Mouse (Mus musculus): Measurements from ENCODE around the gene Gm49380. TPM values are rescaled to one million over a fixed set of nuclear protein-coding genes. Genes with fewer than 3 reads are reported as not detected.

The Gm49380 gene
- polyA plus RNA-seq, 1 experiment from 2014 or later, result 0.11 TPM

DNA sequence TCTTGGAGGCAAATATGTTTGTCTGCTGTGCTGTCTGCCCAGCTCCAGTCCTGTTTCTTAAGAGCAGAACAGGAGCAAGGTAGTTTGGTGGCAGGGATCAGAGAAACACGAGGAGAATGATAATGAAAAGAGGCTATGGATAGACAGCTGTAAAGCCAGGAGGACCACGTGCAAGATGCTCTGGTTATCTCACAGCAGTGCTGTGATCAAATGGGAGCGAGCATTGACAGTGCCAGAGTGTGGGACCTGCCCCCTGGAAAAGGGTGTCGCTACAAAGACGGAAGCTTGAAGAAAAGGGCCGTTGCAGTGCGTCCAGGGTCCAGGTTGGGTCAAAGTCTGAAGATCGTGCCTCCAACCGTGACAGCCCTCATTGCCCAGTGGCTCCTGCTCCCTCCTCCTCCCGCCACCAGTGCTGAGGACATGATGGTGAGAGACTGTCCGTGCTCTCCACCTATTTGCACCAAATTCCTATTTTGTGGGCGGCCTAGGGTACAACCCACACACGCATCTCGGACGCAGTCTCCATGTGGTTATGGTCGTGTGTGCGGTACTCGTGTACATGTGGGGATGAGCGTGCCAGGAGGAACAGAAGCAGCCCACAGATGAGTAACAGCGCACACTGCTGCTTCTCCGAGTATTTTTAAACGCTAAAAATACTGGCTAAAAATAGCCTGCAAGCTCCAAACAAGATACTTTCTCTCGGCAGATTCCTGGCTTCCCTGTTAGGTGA lies 29.7 kb downstream of the Gm49380 start:
- Histone ChIP-seq H3K9ac (replicated peaks; ENCODE audit: low read length) (no peak overlapping the region), H3K27ac (replicated peaks; ENCODE audit: low read depth, low read length) (no peak overlapping the region), H3K4me1 (ENCODE audit: control insufficient read depth, insufficient read depth, low read length) (peaks cover 13% of the 10 kb centered on the region), H3K36me3 (ENCODE audit: control insufficient read depth, insufficient read depth, low read length) (no peaks in the 10 kb centered on the region), H3K9me3 (ENCODE audit: control insufficient read depth, low read length) (no peaks in the 10 kb centered on the region), H3K4me3 (replicated peaks; ENCODE audit: low read depth, low read length) (peak overlapping the region; percentile 50; the same call in 1 of the 2 replicates), H3K27me3 (ENCODE audit: control insufficient read depth, insufficient read depth, low read length) (peaks cover 26% of the 10 kb centered on the region), H3K4me2 (ENCODE audit: low read length) (peak overlapping the region; percentile 99)
- DNase-seq, result peak; percentile 48
- 7% methylated on average over 23 of the region's 23 CpGs for WGBS
- ATAC-seq (ENCODE audit: low FRiP score, low TSS enrichment), result no peak

DNA sequence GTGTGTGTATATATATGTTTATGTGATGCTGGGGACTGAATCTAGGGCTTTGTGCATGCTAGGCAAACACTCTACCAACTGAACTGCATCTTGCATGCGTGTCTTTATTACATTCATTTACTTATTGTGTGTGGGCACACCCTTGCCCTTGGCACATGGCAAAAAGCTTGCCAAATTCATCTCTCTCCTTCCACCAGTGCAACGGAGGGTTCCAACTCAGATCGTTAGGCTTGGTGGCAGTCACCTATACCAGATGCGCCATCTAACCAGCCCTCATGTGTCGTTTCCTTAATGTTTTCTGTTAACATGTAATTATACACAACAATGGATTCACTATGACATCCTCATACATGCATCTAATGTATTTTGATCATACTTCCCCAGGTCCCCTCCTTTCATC lies 31.0 kb downstream of the Gm49380 start:
- Histone ChIP-seq H3K36me3 (ENCODE audit: control insufficient read depth, insufficient read depth, low read length) (no peaks in the 10 kb centered on the region), H3K4me2 (ENCODE audit: low read length) (no peak overlapping the region), H3K4me3 (replicated peaks; ENCODE audit: low read depth, low read length) (no peak overlapping the region), H3K4me1 (ENCODE audit: control insufficient read depth, insufficient read depth, low read length) (peaks cover 14% of the 10 kb centered on the region), H3K27me3 (ENCODE audit: control insufficient read depth, insufficient read depth, low read length) (peaks cover 26% of the 10 kb centered on the region), H3K9me3 (ENCODE audit: control insufficient read depth, low read length) (no peaks in the 10 kb centered on the region), H3K9ac (replicated peaks; ENCODE audit: low read length) (no peak overlapping the region), H3K27ac (replicated peaks; ENCODE audit: low read depth, low read length) (no peak overlapping the region)
- no peak for DNase-seq
- 95% methylated on average over 5 of the region's 5 CpGs for WGBS
- no peak for ATAC-seq (ENCODE audit: low FRiP score, low TSS enrichment)

DNA sequence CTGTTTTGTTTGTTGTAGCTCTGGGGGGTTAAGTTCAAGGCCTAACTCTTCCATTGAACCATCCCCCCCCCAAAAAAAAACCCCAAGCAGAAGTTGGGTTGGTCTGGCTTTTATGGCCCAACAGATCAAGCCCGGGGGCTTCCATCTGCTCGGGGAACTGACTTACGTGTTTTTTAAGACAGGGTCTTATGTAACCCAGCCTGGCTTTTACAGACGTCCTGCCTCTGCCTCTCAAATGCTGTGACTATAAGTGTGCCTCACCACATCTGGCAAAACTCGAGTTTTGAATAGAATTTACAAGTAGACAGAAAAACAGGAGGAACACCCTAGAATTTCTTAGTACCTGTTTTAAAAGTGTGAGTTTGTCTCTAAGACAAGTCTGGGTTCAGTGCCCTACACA lies 31.7 kb downstream of the Gm49380 start:
- Histone ChIP-seq H3K9me3 (ENCODE audit: control insufficient read depth, low read length) (no peaks in the 10 kb centered on the region), H3K4me2 (ENCODE audit: low read length) (no peak overlapping the region), H3K9ac (replicated peaks; ENCODE audit: low read length) (no peak overlapping the region), H3K4me3 (replicated peaks; ENCODE audit: low read depth, low read length) (no peak overlapping the region), H3K27me3 (ENCODE audit: control insufficient read depth, insufficient read depth, low read length) (peaks cover 25% of the 10 kb centered on the region), H3K27ac (replicated peaks; ENCODE audit: low read depth, low read length) (no peak overlapping the region), H3K4me1 (ENCODE audit: control insufficient read depth, insufficient read depth, low read length) (peaks cover 14% of the 10 kb centered on the region), H3K36me3 (ENCODE audit: control insufficient read depth, insufficient read depth, low read length) (no peaks in the 10 kb centered on the region)
- no peak for DNase-seq
- WGBS, result 71% methylated on average over 5 of the region's 5 CpGs
- ATAC-seq (ENCODE audit: low FRiP score, low TSS enrichment), result no peak

DNA sequence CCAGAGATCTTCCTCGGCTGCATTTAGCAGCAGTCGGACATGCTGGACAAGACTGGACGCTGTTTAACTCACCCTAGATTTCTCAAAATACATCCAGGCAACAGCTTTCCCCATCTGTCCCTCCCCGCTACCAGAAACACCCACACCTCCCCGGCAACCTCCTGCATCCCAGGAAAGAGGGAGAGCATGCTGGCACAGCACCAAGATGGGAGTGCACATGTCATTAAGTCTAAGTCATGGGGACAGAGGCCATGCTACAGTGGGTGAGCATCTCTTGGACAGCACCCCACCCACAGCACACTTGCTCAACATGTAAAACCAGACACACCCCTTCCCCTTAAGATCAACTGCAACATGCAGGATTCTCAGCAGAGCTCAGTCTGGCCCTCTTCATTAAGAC lies 32.3 kb downstream of the Gm49380 start:
- Histone ChIP-seq H3K9ac (replicated peaks; ENCODE audit: low read length) (no peak overlapping the region), H3K4me1 (ENCODE audit: control insufficient read depth, insufficient read depth, low read length) (peaks cover 14% of the 10 kb centered on the region), H3K27me3 (ENCODE audit: control insufficient read depth, insufficient read depth, low read length) (peaks cover 19% of the 10 kb centered on the region), H3K27ac (replicated peaks; ENCODE audit: low read depth, low read length) (no peak overlapping the region), H3K36me3 (ENCODE audit: control insufficient read depth, insufficient read depth, low read length) (no peaks in the 10 kb centered on the region), H3K4me2 (ENCODE audit: low read length) (no peak overlapping the region), H3K4me3 (replicated peaks; ENCODE audit: low read depth, low read length) (no peak overlapping the region), H3K9me3 (ENCODE audit: control insufficient read depth, low read length) (no peaks in the 10 kb centered on the region)
- ATAC-seq (ENCODE audit: low FRiP score, low TSS enrichment), result no peak
- no peak for DNase-seq
- 82% methylated on average over 5 of the region's 5 CpGs for WGBS

DNA sequence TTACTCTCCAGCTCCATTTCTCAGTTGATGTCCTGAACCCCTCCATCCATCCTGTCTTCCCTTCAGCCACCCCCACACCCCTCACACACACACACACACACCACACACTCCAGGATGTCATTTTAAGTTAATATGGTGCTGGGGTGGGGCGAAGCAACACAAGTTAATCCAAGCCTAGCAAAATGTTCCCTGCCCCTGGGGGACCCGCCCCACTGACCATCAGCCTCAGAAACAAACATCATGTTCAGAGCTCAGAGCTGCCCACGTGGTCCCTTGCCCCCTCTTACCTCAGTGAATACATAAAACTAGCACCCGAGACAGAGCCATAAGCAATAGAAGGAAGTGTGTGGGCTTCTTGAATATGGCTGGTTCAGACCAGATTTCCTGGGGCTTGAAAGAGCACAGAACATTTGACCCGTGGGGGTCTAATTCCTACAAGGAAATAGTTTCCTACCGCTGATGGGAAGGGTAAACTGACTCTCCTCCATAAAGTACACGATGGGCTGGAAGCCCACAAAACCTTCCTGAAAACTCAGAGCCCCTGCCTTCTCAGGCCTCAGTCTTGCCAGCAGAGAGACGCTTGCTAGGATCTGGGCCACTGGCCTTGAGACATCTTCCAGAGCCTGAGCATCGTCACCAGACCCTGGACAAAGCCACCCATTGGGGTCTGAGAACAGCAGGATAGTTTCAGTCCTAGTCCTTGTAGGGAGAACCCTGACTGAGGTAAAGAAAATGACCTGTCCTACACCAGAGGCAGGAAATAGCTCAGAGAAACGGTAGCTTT lies 33.1 kb downstream of the Gm49380 start:
- Histone ChIP-seq H3K9ac (replicated peaks; ENCODE audit: low read length) (no peak overlapping the region), H3K9me3 (ENCODE audit: control insufficient read depth, low read length) (no peaks in the 10 kb centered on the region), H3K4me2 (ENCODE audit: low read length) (no peak overlapping the region), H3K4me1 (ENCODE audit: control insufficient read depth, insufficient read depth, low read length) (peaks cover 14% of the 10 kb centered on the region), H3K27me3 (ENCODE audit: control insufficient read depth, insufficient read depth, low read length) (peaks cover 18% of the 10 kb centered on the region), H3K36me3 (ENCODE audit: control insufficient read depth, insufficient read depth, low read length) (no peaks in the 10 kb centered on the region), H3K4me3 (replicated peaks; ENCODE audit: low read depth, low read length) (no peak overlapping the region), H3K27ac (replicated peaks; ENCODE audit: low read depth, low read length) (no peak overlapping the region)
- WGBS, result 79% methylated on average over 10 of the region's 10 CpGs
- ATAC-seq (ENCODE audit: low FRiP score, low TSS enrichment) (no peak), DNase-seq (no peak)

DNA sequence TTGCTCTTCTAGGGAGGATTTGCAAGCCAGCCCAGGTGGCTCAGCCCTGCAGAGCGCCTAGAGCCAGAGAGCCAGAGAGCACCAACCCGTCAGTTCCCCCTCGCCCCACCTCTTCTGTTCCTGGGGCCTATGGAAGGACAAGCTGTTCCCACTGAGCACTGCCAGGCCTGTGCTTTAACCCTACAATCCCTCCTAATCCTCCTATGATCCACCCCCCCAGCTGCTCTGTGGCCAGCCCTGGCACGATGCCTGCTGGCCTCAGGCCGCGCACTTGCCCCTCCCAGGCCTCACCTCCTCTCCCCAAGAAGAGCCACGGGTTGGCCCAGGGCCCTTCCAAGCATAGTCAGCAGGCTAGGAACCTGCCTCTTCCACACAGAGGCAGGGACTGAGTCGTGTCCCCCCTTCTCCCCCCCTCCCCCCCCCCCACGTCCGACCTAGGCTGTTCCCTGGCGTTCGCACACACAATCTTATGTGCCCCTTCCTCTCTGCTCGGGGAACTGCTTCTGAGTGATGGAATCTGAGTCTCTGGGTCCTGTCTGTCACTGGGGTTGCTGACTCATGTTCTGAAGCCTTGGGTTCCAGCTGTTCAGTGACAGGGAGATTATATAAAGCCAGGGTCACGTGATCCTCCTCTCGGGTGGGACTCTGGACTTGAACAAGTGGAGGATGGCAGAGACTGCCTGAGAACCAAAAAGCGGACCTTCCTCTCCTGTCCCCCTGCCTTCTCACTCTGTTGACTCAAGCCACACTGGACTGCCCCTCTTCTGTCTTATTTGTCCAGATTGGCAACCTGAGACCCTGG lies 34.1 kb downstream of the Gm49380 start:
- H3K9me3 ChIP-seq (ENCODE audit: control insufficient read depth, low read length), result no peaks in the 10 kb centered on the region
- DNase-seq (peak; percentile 79), ATAC-seq (ENCODE audit: low FRiP score, low TSS enrichment) (peak; percentile 71; the same call in 1 of the 2 replicates)
- peak overlapping the region; percentile 4; the same call in 1 of the 2 replicates for H3K4me2 ChIP-seq (ENCODE audit: low read length)
- H3K4me1 ChIP-seq (ENCODE audit: control insufficient read depth, insufficient read depth, low read length), result peaks cover 7% of the 10 kb centered on the region; the same call in 1 of the 2 replicates
- no peak overlapping the region for H3K27ac ChIP-seq (replicated peaks; ENCODE audit: low read depth, low read length)
- WGBS, result 22% methylated on average over 16 of the region's 16 CpGs
- H3K36me3 ChIP-seq (ENCODE audit: control insufficient read depth, insufficient read depth, low read length), result no peaks in the 10 kb centered on the region
- H3K4me3 ChIP-seq (replicated peaks; ENCODE audit: low read depth, low read length), result no peak overlapping the region
- H3K27me3 ChIP-seq (ENCODE audit: control insufficient read depth, insufficient read depth, low read length), result peaks cover 12% of the 10 kb centered on the region; the same call in 1 of the 2 replicates
- H3K9ac ChIP-seq (replicated peaks; ENCODE audit: low read length), result no peak overlapping the region

DNA sequence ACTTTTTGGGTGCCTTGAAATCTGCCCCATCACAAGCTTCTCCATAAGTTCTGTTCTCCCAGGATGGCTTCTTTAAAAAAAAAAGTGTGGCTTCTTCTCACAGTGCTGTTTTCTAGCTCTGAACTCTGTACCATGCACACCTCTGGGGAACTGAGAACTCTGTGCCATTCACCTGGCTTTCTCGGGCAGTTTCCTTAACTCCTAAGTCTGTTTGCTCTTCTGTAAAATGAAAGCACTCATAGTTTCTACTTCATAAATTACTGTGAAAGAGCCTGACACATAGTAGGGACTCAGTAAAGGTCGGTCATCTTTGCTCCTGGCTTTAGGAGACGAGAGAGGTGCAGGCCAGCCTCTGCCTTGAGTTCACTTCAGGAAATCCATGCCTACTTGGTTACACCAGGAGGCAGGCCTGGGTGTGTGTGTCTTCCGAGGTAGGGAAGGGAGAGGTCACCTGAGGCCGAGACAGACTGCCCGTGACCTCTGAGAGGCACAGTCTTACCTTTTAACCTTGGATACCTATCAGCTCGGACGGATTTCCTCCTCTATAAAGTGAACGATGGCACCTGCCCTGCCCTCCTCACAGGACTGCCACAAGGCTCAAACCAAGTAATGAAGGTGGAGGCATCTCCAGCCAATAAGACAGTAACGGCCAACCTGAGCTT lies 35.0 kb downstream of the Gm49380 start:
- Histone ChIP-seq H3K4me3 (replicated peaks; ENCODE audit: low read depth, low read length) (no peak overlapping the region), H3K4me2 (ENCODE audit: low read length) (peak overlapping the region; percentile 4; the same call in 1 of the 2 replicates), H3K9me3 (ENCODE audit: control insufficient read depth, low read length) (no peaks in the 10 kb centered on the region), H3K27ac (replicated peaks; ENCODE audit: low read depth, low read length) (no peak overlapping the region), H3K9ac (replicated peaks; ENCODE audit: low read length) (no peak overlapping the region), H3K36me3 (ENCODE audit: control insufficient read depth, insufficient read depth, low read length) (no peaks in the 10 kb centered on the region), H3K27me3 (ENCODE audit: control insufficient read depth, insufficient read depth, low read length) (peaks cover 6% of the 10 kb centered on the region; the same call in 1 of the 2 replicates), H3K4me1 (ENCODE audit: control insufficient read depth, insufficient read depth, low read length) (peaks cover 9% of the 10 kb centered on the region; the same call in 1 of the 2 replicates)
- 82% methylated on average over 10 of the region's 10 CpGs for WGBS
- no peak for ATAC-seq (ENCODE audit: low FRiP score, low TSS enrichment)
- DNase-seq, result no peak

DNA sequence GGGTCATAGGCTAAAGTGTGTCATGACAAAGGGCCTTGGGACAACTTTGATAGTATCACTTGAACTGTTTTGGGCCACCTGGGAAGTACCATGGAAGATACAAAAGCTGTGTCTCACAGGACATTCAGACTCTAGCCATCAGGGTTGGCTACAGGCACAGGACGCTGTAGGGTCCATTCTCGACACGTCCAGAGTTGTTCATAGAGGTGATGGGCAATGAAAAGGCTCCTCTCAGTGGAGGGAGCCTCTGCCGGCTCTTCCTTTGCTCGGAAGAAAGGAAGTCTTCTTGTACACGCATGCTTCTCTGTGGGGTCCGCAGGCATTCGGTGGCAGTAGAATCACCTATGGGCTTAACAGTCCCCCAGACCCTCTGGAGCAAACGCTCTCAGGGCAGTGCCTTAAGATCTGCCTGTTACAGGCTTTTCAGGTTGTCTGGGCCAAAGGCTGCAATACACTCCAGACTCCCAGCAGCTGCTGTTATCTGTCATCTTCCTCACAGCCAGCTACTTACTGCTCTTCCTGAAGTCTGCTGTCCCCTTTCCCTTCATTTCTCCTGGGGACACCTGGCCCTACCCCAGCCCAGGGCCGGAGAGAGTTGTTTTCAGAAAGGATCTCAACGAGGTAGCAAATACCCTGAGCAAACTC lies 35.9 kb downstream of the Gm49380 start:
- Histone ChIP-seq H3K9ac (replicated peaks; ENCODE audit: low read length) (no peak overlapping the region), H3K27ac (replicated peaks; ENCODE audit: low read depth, low read length) (no peak overlapping the region), H3K27me3 (ENCODE audit: control insufficient read depth, insufficient read depth, low read length) (no peaks in the 10 kb centered on the region), H3K4me2 (ENCODE audit: low read length) (no peak overlapping the region), H3K9me3 (ENCODE audit: control insufficient read depth, low read length) (no peaks in the 10 kb centered on the region), H3K4me1 (ENCODE audit: control insufficient read depth, insufficient read depth, low read length) (peaks cover 17% of the 10 kb centered on the region), H3K36me3 (ENCODE audit: control insufficient read depth, insufficient read depth, low read length) (no peaks in the 10 kb centered on the region), H3K4me3 (replicated peaks; ENCODE audit: low read depth, low read length) (no peak overlapping the region)
- ATAC-seq (ENCODE audit: low FRiP score, low TSS enrichment), result no peak
- DNase-seq, result no peak
- 89% methylated on average over 11 of the region's 11 CpGs for WGBS
